Mouse (Mus musculus) liver, embryonic 13.5 days (tissue): ENCODE results near the gene Vmn1r49. TPM values are rescaled to one million over a fixed set of nuclear protein-coding genes. Genes with fewer than 3 reads are reported as not detected.
"Not testable (repeated sequence)": the region's sequence is repeated elsewhere in the genome, so short reads cannot be mapped to it uniquely, and the experiment has no call there.

ENCODE experiments used
- ATAC-seq: fragments of 200-750 bp; cut with Nextera tagmentation; 2 replicates; pipeline ENCODE4 v1.8.0; 2017; ENCODE audit warnings: low read depth, mild to moderate bottlenecking, moderate number of reproducible peaks, moderate library complexity
- DNase-seq: peaks from one replicate; pipeline ENCODE4 v3.0.0; 2022
- H3K27ac ChIP-seq: fragments of 300-500 bp; sonication (generic); 2 replicates; pipeline ENCODE4 v1.5.1; 2015; ENCODE audit warnings: moderate library complexity, mild to moderate bottlenecking, inconsistent platforms
- H3K27me3 ChIP-seq: fragments of 300-500 bp; sonication (generic); 2 replicates; pipeline ENCODE4 v1.6.1; 2015; ENCODE audit warnings: mild to moderate bottlenecking, inconsistent platforms
- H3K36me3 ChIP-seq: fragments of 300-500 bp; sonication (generic); 2 replicates; pipeline ENCODE4 v1.6.1; 2015; ENCODE audit warnings: mild to moderate bottlenecking, inconsistent platforms
- H3K4me1 ChIP-seq: fragments of 300-500 bp; sonication (generic); replicated peaks from 2 replicates; pipeline ENCODE4 v1.6.1; 2015; ENCODE audit warnings: inconsistent platforms
- H3K4me2 ChIP-seq: fragments of 300-500 bp; sonication (generic); 2 replicates; pipeline ENCODE4 v1.6.1; 2015; ENCODE audit warnings: inconsistent platforms, mild to moderate bottlenecking, moderate library complexity
- H3K4me3 ChIP-seq: fragments of 300-500 bp; sonication (generic); replicated peaks from 2 replicates; pipeline ENCODE4 v1.5.1; 2015; ENCODE audit warnings: mild to moderate bottlenecking, inconsistent platforms
- H3K9ac ChIP-seq: fragments of 300-500 bp; sonication (generic); 2 replicates; pipeline ENCODE4 v1.6.1; 2015; ENCODE audit warnings: mild to moderate bottlenecking, inconsistent platforms
- H3K9me3 ChIP-seq: fragments of 300-500 bp; sonication (generic); replicated peaks from 2 replicates; pipeline ENCODE4 v1.6.1; 2016; ENCODE audit warnings: inconsistent platforms
- WGBS: fragments of 180-500 bp; shearing (Covaris S2); methylation state at CpG from one replicate; pipeline ENCODE4 v1.1.7; 2015; ENCODE audit not compliant: insufficient replicate concordance; 5-methylcytosine and 5-hydroxymethylcytosine counted together
- polyA plus RNA-seq: library from polyadenylated mRNA; unstranded; fragments of >200 nt; fragmentation: Nextera tagmentation; extraction: Ambion mirVana; gene quantifications from 2 replicates; pipeline ENCODE4 v1.2.1, GENCODE M21; 2015

The Vmn1r49 gene
- not detected in 2 replicates for polyA plus RNA-seq

GRCm38 (mm10) chr6:90078406-90078805 is at the start of gene Vmn1r49:
TSS of gene Vmn1r49 (minus strand) at chr6:90078506.
- ATAC-seq (no peak), DNase-seq (no peak)
- no peak within 1 kb of the TSS for H3K4me2 ChIP-seq
- H3K4me3 ChIP-seq, result no peak within 1 kb of the TSS
- H3K36me3 ChIP-seq, result no peaks in the 10 kb centered on the region
- 48% methylated on average over 4 of the region's 4 CpGs for WGBS
- no peaks in the 10 kb centered on the region for H3K27me3 ChIP-seq
- 0 out of 2 replicates have a peak, but pooled peaks cover 7% of the 10 kb centered on the region for H3K9me3 ChIP-seq
- no peaks in the 10 kb centered on the region for H3K4me1 ChIP-seq
- H3K27ac ChIP-seq, result no peak within 1 kb of the TSS
- no peak within 1 kb of the TSS for H3K9ac ChIP-seq

GRCm38 (mm10) chr6:90122296-90122695 is 44.0 kb upstream of the Vmn1r49 start, which contains the start of gene Vmn1r51:
TSS of gene Vmn1r51 (plus strand) at chr6:90122596.
- not testable (repeated sequence) for H3K4me2 ChIP-seq, H3K27me3 ChIP-seq, ATAC-seq, DNase-seq, H3K4me3 ChIP-seq, H3K36me3 ChIP-seq, H3K9ac ChIP-seq, H3K27ac ChIP-seq, H3K9me3 ChIP-seq, H3K4me1 ChIP-seq
- WGBS, result 51% methylated on average over 1 of the region's 1 CpGs

GRCm38 (mm10) chr6:90101130-90101529 is 22.8 kb upstream of the Vmn1r49 start, which contains the start of gene Vmn1r50:
TSS of gene Vmn1r50 (plus strand) at chr6:90101430.
- Histone ChIP-seq H3K27ac (no peak within 1 kb of the TSS), H3K9me3 (no peaks in the 10 kb centered on the region), H3K4me1 (no peaks in the 10 kb centered on the region), H3K27me3 (no peaks in the 10 kb centered on the region), H3K9ac (no peak within 1 kb of the TSS), H3K4me2 (no peak within 1 kb of the TSS), H3K36me3 (no peaks in the 10 kb centered on the region), H3K4me3 (no peak within 1 kb of the TSS)
- no peak for DNase-seq
- 36% methylated on average over 2 of the region's 2 CpGs for WGBS
- ATAC-seq, result no peak

- no peak overlapping the region for H3K4me2 ChIP-seq
- H3K9me3 ChIP-seq, result no peaks in the 10 kb centered on the region
- H3K4me3 ChIP-seq, result no peak overlapping the region
- no peaks in the 10 kb centered on the region for H3K27me3 ChIP-seq
- no peak overlapping the region for H3K9ac ChIP-seq
- H3K36me3 ChIP-seq, result no peaks in the 10 kb centered on the region
- no peaks in the 10 kb centered on the region for H3K4me1 ChIP-seq
- DNase-seq (no peak), ATAC-seq (no peak)
- WGBS, result 67% methylated on average over 2 of the region's 2 CpGs
- no peak overlapping the region for H3K27ac ChIP-seq
Measured at GRCm38 (mm10) chr6:90100566-90100965, 22.3 kb upstream of the Vmn1r49 start.

GRCm38 (mm10) chr6:90036741-90037140 is 41.6 kb downstream of the Vmn1r49 start, which contains the start of gene Vmn1r48:
TSS of gene Vmn1r48 (minus strand) at chr6:90036841.
- not testable (repeated sequence) for H3K4me1 ChIP-seq, H3K27me3 ChIP-seq, H3K9me3 ChIP-seq, H3K4me3 ChIP-seq, DNase-seq, H3K27ac ChIP-seq, H3K4me2 ChIP-seq, ATAC-seq, H3K36me3 ChIP-seq, H3K9ac ChIP-seq
- no CpG with 5 or more reads among the region's 2 CpGs for WGBS

Other genes starting within 250 kb of the Vmn1r49 start
- not detected in 2 replicates for gene Vmn1r42, start 202.1 kb downstream of the Vmn1r49 start, polyA plus RNA-seq
- not detected in 2 replicates for gene Vmn1r43, start 202.1 kb downstream of the Vmn1r49 start, polyA plus RNA-seq
- not detected in 2 replicates for gene Vmn1r44, start 194.8 kb downstream of the Vmn1r49 start, polyA plus RNA-seq
- not detected in 2 replicates for gene Vmn1r45, start 137.9 kb downstream of the Vmn1r49 start, polyA plus RNA-seq
- gene Vmn1r46, start 109.2 kb downstream of the Vmn1r49 start, polyA plus RNA-seq, result not detected in 2 replicates
- not detected in 2 replicates for gene Vmn1r47, start 62.4 kb downstream of the Vmn1r49 start, polyA plus RNA-seq
- not detected in 2 replicates for gene Vmn1r48, start 41.7 kb downstream of the Vmn1r49 start, polyA plus RNA-seq
- gene Vmn1r50, start 22.9 kb upstream of the Vmn1r49 start, polyA plus RNA-seq, result not detected in 2 replicates
- gene Vmn1r51, start 44.1 kb upstream of the Vmn1r49 start, polyA plus RNA-seq, result not detected in 2 replicates
- gene Vmn1r52, start 96.3 kb upstream of the Vmn1r49 start, polyA plus RNA-seq, result not detected in 2 replicates
- gene V1ra8, start 124.3 kb upstream of the Vmn1r49 start, polyA plus RNA-seq, result not detected in 2 replicates
- gene Vmn1r53, start 145.9 kb upstream of the Vmn1r49 start, polyA plus RNA-seq, result not detected in 2 replicates
- not detected in 2 replicates for gene Vmn1r54, start 167.8 kb upstream of the Vmn1r49 start, polyA plus RNA-seq
- gene BC048671, start 222.7 kb upstream of the Vmn1r49 start, polyA plus RNA-seq, result not detected in 2 replicates
- gene Chst13, start 246.7 kb upstream of the Vmn1r49 start, polyA plus RNA-seq, result 16.9 and 17.2 TPM in 2 replicates